Mouse (Mus musculus): ENCODE results near the gene Olfr577.

Gene Olfr577

DNA sequence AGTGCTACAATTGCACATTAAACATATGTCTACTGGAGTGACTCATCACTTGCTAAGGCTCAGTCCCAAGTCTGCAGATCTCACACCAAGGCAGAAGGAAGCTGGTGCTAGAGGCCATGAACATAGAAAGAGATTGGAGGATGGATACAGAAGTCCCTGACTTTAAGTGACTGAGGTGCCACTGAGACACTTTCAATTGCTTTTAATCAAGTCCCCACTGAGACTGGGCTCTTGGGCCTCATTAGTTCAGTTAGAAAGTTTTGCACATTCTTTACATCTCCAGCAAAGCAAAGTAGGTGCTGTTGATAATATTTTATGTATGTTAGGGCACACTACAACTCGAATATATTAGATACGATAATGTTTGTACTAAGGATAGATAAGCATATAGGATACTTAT, at the start of gene Olfr577:
Gene Olfr577, minus strand, starts transcription at position 101 of the 400 bp plus-strand sequence.
- in situ Hi-C loops (cut with MboI; ENCODE audit: low pct_unique_long_range_greater_than_20kb in 1 of 2, low sequenced_read_pairs in 2 of 2, unreplicated experiment in 1 of 2) = no loop called here

DNA sequence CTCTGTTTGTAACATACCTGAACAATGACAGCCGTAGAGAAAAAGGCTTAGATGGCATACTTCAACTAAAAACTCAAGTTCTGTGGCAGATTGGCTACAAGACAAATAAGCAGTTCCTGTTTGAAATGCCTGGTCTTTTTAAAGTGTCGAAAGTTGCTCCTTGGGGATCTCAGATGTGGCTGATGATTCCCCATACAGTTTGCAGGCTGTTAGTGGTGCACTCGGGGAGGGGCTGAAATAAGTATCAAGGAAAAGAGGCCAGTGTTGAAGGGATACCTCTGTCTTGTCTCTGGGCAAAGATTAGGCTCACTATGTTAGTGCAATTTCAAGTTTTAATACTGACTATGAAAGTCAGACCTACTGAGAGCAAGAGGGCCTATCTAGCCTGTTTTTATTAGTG, 13.5 kb upstream of the Olfr577 start, which contains the start of gene Olfr578:
Gene Olfr578, minus strand, starts transcription at position 101 of the 400 bp plus-strand sequence.
- in situ Hi-C loops (cut with MboI; ENCODE audit: low pct_unique_long_range_greater_than_20kb in 1 of 2, low sequenced_read_pairs in 2 of 2, unreplicated experiment in 1 of 2) = no loop called here

DNA sequence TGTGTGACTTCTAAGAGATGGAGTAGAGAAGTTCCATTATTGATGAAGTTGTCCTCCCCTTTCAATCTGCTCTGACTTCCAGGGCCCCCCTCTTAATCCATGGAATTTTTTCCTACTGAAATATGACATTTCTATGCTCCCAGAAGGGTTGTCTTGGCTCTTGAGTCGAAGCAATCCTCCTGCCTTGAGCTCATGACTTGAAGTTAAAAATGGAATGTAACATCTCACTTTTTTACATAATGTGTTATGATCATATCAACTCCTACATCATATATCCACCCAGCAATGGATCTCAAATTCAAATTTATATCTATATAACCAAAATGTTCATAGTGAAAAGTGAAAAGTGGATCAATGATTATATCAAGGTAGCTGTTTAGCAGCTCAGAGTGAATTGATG, 1.3 kb downstream of the Olfr577 start:
- in situ Hi-C loops (cut with MboI; ENCODE audit: low pct_unique_long_range_greater_than_20kb in 1 of 2, low sequenced_read_pairs in 2 of 2, unreplicated experiment in 1 of 2) = no loop called here

DNA sequence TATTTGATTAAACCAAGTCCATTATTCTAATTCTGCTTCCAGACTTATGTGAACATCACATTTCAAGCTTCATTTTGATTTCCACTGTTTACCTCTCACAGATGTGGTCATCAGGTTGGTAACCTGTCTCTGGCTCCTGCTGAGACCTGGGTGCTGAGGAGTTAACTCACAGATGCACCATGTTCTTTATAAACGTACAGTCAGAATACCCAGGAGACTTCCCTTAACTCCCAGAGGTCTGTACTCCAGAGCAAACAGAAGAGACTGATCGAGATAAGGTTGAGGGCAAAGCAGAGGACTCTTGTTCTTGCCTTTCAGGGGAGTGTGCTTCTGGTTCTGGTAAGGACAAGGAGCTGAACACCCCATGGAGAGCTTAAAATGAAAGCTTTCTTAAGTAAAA, 13.4 kb downstream of the Olfr577 start, which contains the start of gene Olfr576:
Gene Olfr576, plus strand, starts transcription at position 301 of the 400 bp plus-strand sequence.
- in situ Hi-C loops (cut with MboI; ENCODE audit: low pct_unique_long_range_greater_than_20kb in 1 of 2, low sequenced_read_pairs in 2 of 2, unreplicated experiment in 1 of 2) = no loop called here

DNA sequence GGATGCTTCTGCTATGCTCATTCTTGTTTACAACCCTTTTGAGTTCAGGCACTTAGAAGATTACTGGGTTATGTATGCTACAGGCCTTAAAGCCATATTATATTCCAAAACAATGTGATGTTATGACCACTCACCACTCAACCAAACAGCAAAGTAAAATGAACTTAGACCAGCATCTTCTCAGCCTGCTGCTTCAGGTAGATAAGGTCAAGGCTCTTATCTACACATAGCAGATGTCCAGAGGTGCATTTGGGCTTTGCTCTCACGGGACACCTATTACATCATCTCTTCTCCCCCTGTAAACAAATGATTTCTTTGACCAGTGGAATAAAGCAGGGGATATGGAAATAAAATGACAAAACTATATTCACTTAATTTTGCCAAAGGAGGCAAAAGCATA, 17.1 kb downstream of the Olfr577 start, which contains the start of gene Olfr575:
Gene Olfr575, minus strand, starts transcription at position 183 of the 400 bp plus-strand sequence.
- in situ Hi-C loops (cut with MboI; ENCODE audit: low pct_unique_long_range_greater_than_20kb in 1 of 2, low sequenced_read_pairs in 2 of 2, unreplicated experiment in 1 of 2) = no loop called here

DNA sequence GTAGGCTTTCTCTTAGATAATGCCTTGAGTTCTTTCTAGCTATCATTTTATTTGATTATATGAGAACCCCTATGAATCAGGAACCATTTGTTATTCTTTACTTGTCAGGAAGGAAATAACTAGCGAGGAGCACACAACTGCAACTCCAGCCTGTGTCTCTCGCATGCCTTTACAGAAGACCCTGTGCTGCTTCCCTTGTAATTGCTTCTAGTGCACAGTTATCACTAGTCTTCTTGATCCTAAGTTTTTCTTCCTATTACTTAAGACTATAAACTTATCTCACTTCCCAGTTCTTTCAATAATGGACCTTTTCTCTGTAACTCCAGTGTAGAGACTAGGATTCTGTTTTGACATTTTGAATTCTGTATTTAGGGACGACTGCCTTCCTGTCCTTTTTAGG, 17.6 kb downstream of the Olfr577 start:
- in situ Hi-C loops (cut with MboI; ENCODE audit: low pct_unique_long_range_greater_than_20kb in 1 of 2, low sequenced_read_pairs in 2 of 2, unreplicated experiment in 1 of 2) = no loop called here

DNA sequence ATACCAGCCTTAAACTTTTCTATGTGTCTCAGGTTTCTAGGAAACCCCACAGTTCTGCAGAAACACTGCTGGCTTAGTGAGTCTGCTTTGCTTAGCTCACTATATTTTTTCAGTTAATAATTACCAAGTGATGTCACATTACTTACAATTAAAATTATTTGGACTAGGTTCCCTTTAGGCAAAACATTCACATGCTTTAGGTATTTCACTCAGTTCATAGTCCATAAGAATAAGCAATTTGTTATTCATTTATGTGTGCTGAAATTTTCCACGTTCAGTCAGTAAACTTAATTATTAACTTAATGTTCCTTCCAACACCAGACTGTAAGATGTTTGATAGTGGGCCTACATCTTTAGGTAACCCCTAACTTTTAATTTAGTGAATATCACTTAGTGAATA, 25.0 kb downstream of the Olfr577 start:
- in situ Hi-C loops (cut with MboI; ENCODE audit: low pct_unique_long_range_greater_than_20kb in 1 of 2, low sequenced_read_pairs in 2 of 2, unreplicated experiment in 1 of 2) = no loop called here

DNA sequence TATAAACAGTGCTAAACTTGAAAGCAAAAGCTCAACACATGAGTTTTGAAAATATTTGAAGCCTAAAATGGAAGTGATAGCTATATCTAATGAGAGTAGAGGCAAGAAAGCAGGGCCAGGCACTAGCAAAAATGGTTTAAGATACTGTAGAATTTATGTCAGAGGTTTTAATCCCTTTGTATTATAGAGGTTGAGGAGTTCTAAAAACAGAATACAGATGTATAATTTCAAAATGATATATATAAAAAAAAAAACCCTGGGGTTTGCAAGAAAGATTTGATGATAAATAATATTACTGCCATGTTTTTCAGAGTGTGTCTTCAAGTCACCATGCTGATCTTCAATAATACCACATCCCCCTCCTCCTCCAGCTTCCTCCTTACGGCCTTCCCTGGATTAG, 27.6 kb downstream of the Olfr577 start, which contains the start of gene Olfr574:
Gene Olfr574, plus strand, starts transcription at position 301 of the 400 bp plus-strand sequence.
- in situ Hi-C loops (cut with MboI; ENCODE audit: low pct_unique_long_range_greater_than_20kb in 1 of 2, low sequenced_read_pairs in 2 of 2, unreplicated experiment in 1 of 2) = no loop called here

DNA sequence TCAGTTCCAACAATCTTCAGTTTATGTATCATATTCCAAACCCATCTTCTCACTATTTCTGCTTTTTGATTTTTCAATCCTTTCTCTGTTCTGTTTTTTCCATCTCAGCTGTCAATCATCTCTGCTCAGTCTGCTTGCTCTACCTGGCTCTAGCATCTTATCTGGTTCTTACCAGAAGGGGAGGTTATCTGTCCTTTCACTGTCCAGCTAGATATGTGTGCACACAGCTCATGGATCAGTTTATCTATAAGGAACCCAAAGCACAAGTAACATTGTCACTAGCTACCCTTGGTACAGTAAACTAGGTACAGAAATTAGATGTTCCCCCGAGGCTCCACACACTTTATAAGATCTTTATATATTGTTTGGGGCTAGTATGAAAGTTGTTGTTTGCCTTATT, 32.3 kb downstream of the Olfr577 start:
- in situ Hi-C loops (cut with MboI; ENCODE audit: low pct_unique_long_range_greater_than_20kb in 1 of 2, low sequenced_read_pairs in 2 of 2, unreplicated experiment in 1 of 2) = no loop called here

DNA sequence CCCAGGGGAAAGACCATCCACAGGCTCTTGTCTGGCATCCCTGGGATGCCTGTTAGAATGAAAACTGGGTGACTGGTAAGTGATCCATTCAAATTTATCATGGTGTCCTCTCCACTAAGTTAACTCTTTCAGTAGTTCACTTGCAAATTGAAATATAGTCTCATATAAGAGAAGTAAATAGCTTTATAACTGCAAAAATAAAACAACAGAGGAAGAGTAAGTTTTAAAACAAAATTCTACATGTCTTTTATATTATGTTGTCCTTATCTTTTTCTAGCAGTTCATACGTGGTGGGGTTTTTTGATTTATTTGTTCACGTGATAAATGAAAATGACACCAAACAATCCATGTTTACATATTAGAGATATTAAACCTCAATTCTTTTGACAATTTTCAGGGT, 33.3 kb downstream of the Olfr577 start, which contains the start of gene Olfr573-ps1:
Gene Olfr573-ps1, minus strand, starts transcription at position 101 of the 400 bp plus-strand sequence.
- in situ Hi-C loops (cut with MboI; ENCODE audit: low pct_unique_long_range_greater_than_20kb in 1 of 2, low sequenced_read_pairs in 2 of 2, unreplicated experiment in 1 of 2) = no loop called here

DNA sequence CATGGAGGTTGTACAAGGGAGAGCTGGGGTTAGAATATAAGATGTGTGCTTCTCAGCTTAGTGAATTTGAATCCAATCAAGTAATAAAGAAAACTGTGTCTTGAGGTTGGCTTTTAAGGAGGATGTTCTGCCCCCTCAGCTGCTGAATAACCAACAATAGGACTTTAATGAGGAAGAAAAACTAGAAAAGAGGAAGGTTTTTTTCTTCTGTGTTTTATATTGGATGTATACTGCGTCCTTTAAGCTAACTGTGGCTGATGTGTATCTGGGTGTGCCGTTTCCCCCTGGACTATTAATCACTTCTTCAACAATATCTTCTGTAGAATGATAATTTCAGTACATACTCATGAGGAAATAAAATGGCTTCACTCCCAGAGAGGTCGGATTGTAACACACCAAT, 48.6 kb downstream of the Olfr577 start:
- in situ Hi-C loops (cut with MboI; ENCODE audit: low pct_unique_long_range_greater_than_20kb in 1 of 2, low sequenced_read_pairs in 2 of 2, unreplicated experiment in 1 of 2) = no loop called here

DNA sequence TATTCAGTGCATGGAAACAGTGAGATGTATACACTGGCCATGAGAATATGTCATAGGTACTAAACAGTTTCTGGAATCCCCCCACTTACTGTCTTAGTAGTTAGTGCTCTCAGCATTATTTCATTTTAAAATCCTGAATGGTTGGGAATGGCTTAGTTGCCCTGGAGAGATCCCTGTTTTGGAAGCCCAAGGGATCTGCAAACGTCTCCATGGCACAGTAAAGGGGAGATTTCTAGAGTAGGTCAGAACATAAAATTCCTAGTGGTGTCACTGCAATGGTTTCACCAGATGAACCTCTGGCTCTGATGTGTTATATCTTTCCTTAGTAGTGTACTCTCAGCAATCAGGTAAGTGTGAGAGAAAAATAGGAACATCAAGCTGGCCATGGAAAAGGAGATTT, 51.6 kb downstream of the Olfr577 start, which contains the start of gene Olfr572:
Gene Olfr572, plus strand, starts transcription at position 301 of the 400 bp plus-strand sequence.
- in situ Hi-C loops (cut with MboI; ENCODE audit: low pct_unique_long_range_greater_than_20kb in 1 of 2, low sequenced_read_pairs in 2 of 2, unreplicated experiment in 1 of 2) = loop anchor here in 1 of 2 experiments (25.0 kb wide), 1 partner anchor 412 kb away; no protein-coding TSS in a partner anchor

All from mouse embryonic stem cell (cell line).